Mouse (Mus musculus) lung, embryonic 15.5 days (tissue): ENCODE measurements at regions not wholly inside any gene's neighbourhood (a gene's known extent, or its start where the extent isn't known, plus 50 kb on each side); places are given as distances from the start of the nearest gene placed in this dataset.

ENCODE experiments used
- ATAC-seq: fragments of 200-750 bp; cut with Nextera tagmentation; 2 replicates; pipeline ENCODE4 v1.8.0; 2017; ENCODE audit warnings: moderate number of reproducible peaks, borderline replicate concordance; ENCODE audit not compliant: low FRiP score, low TSS enrichment; ENCODE audit errors: extremely low read depth
- H3K27ac ChIP-seq: fragments of 300-500 bp; sonication (generic); 2 replicates; pipeline ENCODE4 v1.5.1; 2015; ENCODE audit warnings: moderate library complexity, mild to moderate bottlenecking, inconsistent platforms
- H3K27me3 ChIP-seq: fragments of 300-500 bp; sonication (generic); 2 replicates; pipeline ENCODE4 v1.6.1; 2015; ENCODE audit warnings: inconsistent platforms
- H3K36me3 ChIP-seq: fragments of 300-500 bp; sonication (generic); 2 replicates; pipeline ENCODE4 v1.6.1; 2015; ENCODE audit warnings: inconsistent platforms
- H3K4me1 ChIP-seq: fragments of 300-500 bp; sonication (generic); 2 replicates; pipeline ENCODE4 v1.6.1; 2015; ENCODE audit warnings: inconsistent platforms
- H3K4me2 ChIP-seq: fragments of 300-500 bp; sonication (generic); 2 replicates; pipeline ENCODE4 v1.6.1; 2015; ENCODE audit warnings: inconsistent platforms, mild to moderate bottlenecking, moderate library complexity
- H3K4me3 ChIP-seq: fragments of 300-500 bp; sonication (generic); 2 replicates; pipeline ENCODE4 v1.5.1; 2015; ENCODE audit warnings: mild to moderate bottlenecking, inconsistent platforms
- H3K9ac ChIP-seq: fragments of 300-500 bp; sonication (generic); 2 replicates; pipeline ENCODE4 v1.6.1; 2015; ENCODE audit warnings: inconsistent platforms
- H3K9me3 ChIP-seq: fragments of 300-500 bp; sonication (generic); 2 replicates; pipeline ENCODE4 v1.6.1; 2016; ENCODE audit warnings: inconsistent platforms
- WGBS: fragments of 180-500 bp; shearing (Covaris S2); methylation state at CpG from one replicate; pipeline ENCODE4 v1.1.7; 2015; 5-methylcytosine and 5-hydroxymethylcytosine counted together

GRCm38 (mm10) chr14:61997736-61998135, 294.7 kb upstream of the Rnaseh2b start:
- ATAC-seq = no peak
- H3K4me3 ChIP-seq = no peak overlapping the region
- H3K27me3 ChIP-seq = no peaks in the 10 kb centered on the region

GRCm38 (mm10) chr14:61998259-61998658, 294.1 kb upstream of the Rnaseh2b start:
- 78% methylated on average over 3 of the region's 3 CpGs for WGBS
- H3K4me3 ChIP-seq = no peak overlapping the region
- H3K9me3 ChIP-seq = no peaks in the 10 kb centered on the region
- H3K36me3 ChIP-seq = no peaks in the 10 kb centered on the region
- no peak overlapping the region for H3K9ac ChIP-seq
- H3K4me2 ChIP-seq = no peak overlapping the region
- ATAC-seq = no peak
- H3K4me1 ChIP-seq = peaks cover 6% of the 10 kb centered on the region; the same call in 1 of the 2 replicates
- H3K27me3 ChIP-seq = no peaks in the 10 kb centered on the region
- no peak overlapping the region for H3K27ac ChIP-seq

More at GRCm38 (mm10) chr14:61997736-61998135, 294.7 kb upstream of the Rnaseh2b start:
- Histone ChIP-seq H3K9me3 (no peaks in the 10 kb centered on the region), H3K27ac (no peak overlapping the region), H3K4me1 (0 out of 2 replicates have a peak, but pooled peaks cover 6% of the 10 kb centered on the region), H3K9ac (no peak overlapping the region), H3K4me2 (no peak overlapping the region), H3K36me3 (no peaks in the 10 kb centered on the region)

GRCm38 (mm10) chr14:62001481-62001949, 290.9 kb upstream of the Rnaseh2b start:
- no peaks in the 10 kb centered on the region for H3K9me3 ChIP-seq
- no peaks in the 10 kb centered on the region for H3K36me3 ChIP-seq
- no peak overlapping the region for H3K4me3 ChIP-seq
- no peak for ATAC-seq
- H3K4me1 ChIP-seq = peaks cover 6% of the 10 kb centered on the region; the same call in 1 of the 2 replicates
- H3K27ac ChIP-seq = no peak overlapping the region
- H3K4me2 ChIP-seq = no peak overlapping the region
- H3K27me3 ChIP-seq = no peaks in the 10 kb centered on the region
- 27% methylated on average over 7 of the region's 7 CpGs for whole genome bisulfite sequencing
- no peak overlapping the region for H3K9ac ChIP-seq

GRCm38 (mm10) chr14:62002131-62002530, 290.3 kb upstream of the Rnaseh2b start:
- no peak overlapping the region for H3K27ac ChIP-seq
- no peak for ATAC-seq

GRCm38 (mm10) chr14:62003013-62003781, 289.2 kb upstream of the Rnaseh2b start:
- no peak overlapping the region for H3K4me3 ChIP-seq
- peaks cover 6% of the 10 kb centered on the region; the same call in 1 of the 2 replicates for H3K4me1 ChIP-seq
- H3K27ac ChIP-seq = no peak overlapping the region
- H3K36me3 ChIP-seq = no peaks in the 10 kb centered on the region
- H3K9ac ChIP-seq = no peak overlapping the region
- H3K4me2 ChIP-seq = no peak overlapping the region
- WGBS = 53% methylated on average over 16 of the region's 16 CpGs
- no peaks in the 10 kb centered on the region for H3K27me3 ChIP-seq
- ATAC-seq = no peak
- no peaks in the 10 kb centered on the region for H3K9me3 ChIP-seq

More at GRCm38 (mm10) chr14:62002131-62002530, 290.3 kb upstream of the Rnaseh2b start:
- Histone ChIP-seq H3K4me1 (peaks cover 6% of the 10 kb centered on the region; the same call in 1 of the 2 replicates), H3K4me3 (no peak overlapping the region), H3K27me3 (no peaks in the 10 kb centered on the region), H3K4me2 (no peak overlapping the region), H3K9me3 (no peaks in the 10 kb centered on the region), H3K36me3 (no peaks in the 10 kb centered on the region), H3K9ac (no peak overlapping the region)
- WGBS = 73% methylated on average over 5 of the region's 5 CpGs

GRCm38 (mm10) chr14:62003797-62004196, 288.6 kb upstream of the Rnaseh2b start:
- Histone ChIP-seq H3K4me1 (peaks cover 6% of the 10 kb centered on the region; the same call in 1 of the 2 replicates), H3K27me3 (no peaks in the 10 kb centered on the region), H3K9ac (no peak overlapping the region), H3K4me2 (no peak overlapping the region), H3K27ac (no peak overlapping the region), H3K4me3 (no peak overlapping the region), H3K9me3 (no peaks in the 10 kb centered on the region), H3K36me3 (no peaks in the 10 kb centered on the region)
- 87% methylated on average over 2 of the region's 2 CpGs for WGBS
- ATAC-seq = no peak

GRCm38 (mm10) chr14:62008707-62009106, 283.7 kb upstream of the Rnaseh2b start:
- H3K9ac ChIP-seq = no peak overlapping the region
- 85% methylated on average over 5 of the region's 5 CpGs for WGBS
- no peak overlapping the region for H3K27ac ChIP-seq
- H3K4me3 ChIP-seq = no peak overlapping the region
- H3K4me2 ChIP-seq = no peak overlapping the region
- ATAC-seq = no peak
- no peaks in the 10 kb centered on the region for H3K27me3 ChIP-seq
- no peaks in the 10 kb centered on the region for H3K9me3 ChIP-seq
- H3K4me1 ChIP-seq = no peaks in the 10 kb centered on the region
- H3K36me3 ChIP-seq = no peaks in the 10 kb centered on the region

- no peak overlapping the region for H3K4me2 ChIP-seq
- H3K27me3 ChIP-seq = no peaks in the 10 kb centered on the region
- no peak overlapping the region for H3K9ac ChIP-seq
- H3K4me1 ChIP-seq = peaks cover 6% of the 10 kb centered on the region; the same call in 1 of the 2 replicates
- H3K36me3 ChIP-seq = no peaks in the 10 kb centered on the region
- no peak overlapping the region for H3K4me3 ChIP-seq
- ATAC-seq = no peak
- no peaks in the 10 kb centered on the region for H3K9me3 ChIP-seq
- WGBS = 85% methylated on average over 4 of the region's 4 CpGs
- no peak overlapping the region for H3K27ac ChIP-seq
Observed at GRCm38 (mm10) chr14:62018804-62019203, 273.6 kb upstream of the Rnaseh2b start.

- Histone ChIP-seq H3K27me3 (no peaks in the 10 kb centered on the region), H3K9me3 (no peaks in the 10 kb centered on the region), H3K27ac (no peak overlapping the region), H3K36me3 (no peaks in the 10 kb centered on the region), H3K4me2 (no peak overlapping the region), H3K9ac (no peak overlapping the region), H3K4me3 (no peak overlapping the region), H3K4me1 (peaks cover 6% of the 10 kb centered on the region; the same call in 1 of the 2 replicates)
- 68% methylated on average over 3 of the region's 3 CpGs for WGBS
- ATAC-seq = no peak
Observed at GRCm38 (mm10) chr14:62020996-62021395, 271.4 kb upstream of the Rnaseh2b start.

GRCm38 (mm10) chr14:62022193-62022592, 270.2 kb upstream of the Rnaseh2b start:
- 89% methylated on average over 3 of the region's 3 CpGs for WGBS
- Histone ChIP-seq H3K4me2 (no peak overlapping the region), H3K4me1 (peaks cover 6% of the 10 kb centered on the region; the same call in 1 of the 2 replicates), H3K9ac (no peak overlapping the region), H3K27me3 (no peaks in the 10 kb centered on the region), H3K9me3 (no peaks in the 10 kb centered on the region), H3K36me3 (no peaks in the 10 kb centered on the region), H3K27ac (no peak overlapping the region), H3K4me3 (no peak overlapping the region)
- ATAC-seq = no peak

- H3K4me3 ChIP-seq = no peak overlapping the region
- H3K9me3 ChIP-seq = no peaks in the 10 kb centered on the region
- H3K27me3 ChIP-seq = no peaks in the 10 kb centered on the region
- WGBS = 64% methylated on average over 7 of the region's 7 CpGs
- no peak overlapping the region for H3K9ac ChIP-seq
- ATAC-seq = no peak
- no peaks in the 10 kb centered on the region for H3K36me3 ChIP-seq
- H3K4me2 ChIP-seq = no peak overlapping the region
- no peak overlapping the region for H3K27ac ChIP-seq
- H3K4me1 ChIP-seq = peaks cover 6% of the 10 kb centered on the region; the same call in 1 of the 2 replicates
Observed at GRCm38 (mm10) chr14:62023022-62023421, 269.4 kb upstream of the Rnaseh2b start.

- Histone ChIP-seq H3K9ac (no peak overlapping the region), H3K4me1 (no peaks in the 10 kb centered on the region), H3K4me3 (no peak overlapping the region), H3K27ac (no peak overlapping the region), H3K36me3 (no peaks in the 10 kb centered on the region), H3K4me2 (no peak overlapping the region), H3K27me3 (no peaks in the 10 kb centered on the region), H3K9me3 (no peaks in the 10 kb centered on the region)
- peak; percentile 55; the same call in 1 of the 2 replicates for ATAC-seq
- WGBS = 55% methylated on average over 8 of the region's 8 CpGs
Observed at GRCm38 (mm10) chr14:62027751-62028279, 264.6 kb upstream of the Rnaseh2b start.
